ENCODE assay signal across 27 mouse cellular contexts in the genomic region with DNA sequence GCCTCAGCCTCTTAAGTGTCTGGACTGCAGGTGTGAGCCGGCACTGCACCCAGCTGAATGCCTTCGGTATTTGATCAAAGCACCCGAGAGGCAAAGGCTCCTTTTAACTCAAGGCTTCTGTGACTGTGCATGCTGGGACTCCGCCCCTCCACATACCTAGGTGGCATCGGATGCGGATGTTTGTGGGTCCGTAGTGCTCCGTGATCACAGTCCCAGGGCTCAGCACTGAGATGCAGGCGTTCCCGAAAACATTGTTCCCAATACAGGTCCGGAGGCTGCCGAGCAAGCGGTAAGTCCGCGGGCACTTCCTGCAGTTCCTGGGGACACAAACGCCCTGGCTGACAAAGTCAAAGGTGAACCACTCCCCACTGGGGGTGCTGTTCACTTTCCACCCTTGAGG. TPM values are rescaled to one million over a fixed set of nuclear protein-coding genes. Genes with fewer than 3 reads are reported as not detected.
DNase-seq lines count a peak whose midpoint lies in the region; ATAC-seq and TF ChIP-seq lines count a peak whose summit lies in the region.
"Had no signal": no experiment of that assay in that cellular context is flagged by ENCODE, and none has a peak within 500 bp of the region (broad histone marks: within the 10 kb centered on the region; RNA-seq: fewer than 3 reads in every experiment).

No protein-coding gene starts in this region.

- no peak overlapping the region for H3K4me3 ChIP-seq in forebrain, embryonic 13.5 days
- H3K4me3 ChIP-seq in forebrain, embryonic 12.5 days (replicated peaks) = no peak overlapping the region
- H3K4me3 ChIP-seq in midbrain, embryonic 11.5 days (ENCODE audit: low read depth, low read length) = no peak overlapping the region
- H3K4me3 ChIP-seq in midbrain, embryonic 10.5 days = no peak overlapping the region
- H3K4me3 ChIP-seq in E14TG2a.4 (replicated peaks; ENCODE audit: low read length) = peak overlapping the region; percentile 66
- H3K4me3 ChIP-seq in forebrain, embryonic 16.5 days (replicated peaks; ENCODE audit: low read length) = no peak overlapping the region
- H3K4me3 ChIP-seq: embryonic facial prominence, embryonic 15.5 days; heart, embryonic 15.5 days; neural tube, embryonic 13.5 days had no signal

- peaks cover 59% of the 10 kb centered on the region for H3K36me3 ChIP-seq in forebrain, embryonic 13.5 days (ENCODE audit: poor library complexity, severe bottlenecking)
- H3K36me3 ChIP-seq in forebrain, embryonic 12.5 days (replicated peaks) = peaks cover 35% of the 10 kb centered on the region
- H3K36me3 ChIP-seq in midbrain, embryonic 11.5 days (ENCODE audit: control insufficient read depth, insufficient read depth, low read length) = peaks cover 4% of the 10 kb centered on the region; the same call in 1 of the 2 replicates
- H3K36me3 ChIP-seq in midbrain, embryonic 10.5 days = peaks cover 60% of the 10 kb centered on the region
- no peaks in the 10 kb centered on the region for H3K36me3 ChIP-seq in E14TG2a.4 (ENCODE audit: insufficient read depth, low read length)
- H3K36me3 ChIP-seq in forebrain, embryonic 16.5 days (ENCODE audit: control insufficient read depth, insufficient read depth) = peaks cover 22% of the 10 kb centered on the region
- H3K36me3 ChIP-seq: embryonic facial prominence, embryonic 15.5 days; heart, embryonic 15.5 days had no signal

- no peak overlapping the region; the same call in 1 of the 2 replicates for H3K4me2 ChIP-seq in forebrain, embryonic 13.5 days
- H3K4me2 ChIP-seq in forebrain, embryonic 12.5 days = no peak overlapping the region
- no peak overlapping the region for H3K4me2 ChIP-seq in midbrain, embryonic 11.5 days
- H3K4me2 ChIP-seq in forebrain, embryonic 16.5 days (ENCODE audit: low read length) = no peak overlapping the region
- H3K4me2 ChIP-seq: embryonic facial prominence, embryonic 15.5 days; heart, embryonic 15.5 days; neural tube, embryonic 13.5 days had no signal

- peaks cover 59% of the 10 kb centered on the region for H3K4me1 ChIP-seq in forebrain, embryonic 13.5 days
- peaks cover 41% of the 10 kb centered on the region for H3K4me1 ChIP-seq in forebrain, embryonic 12.5 days
- peaks cover 11% of the 10 kb centered on the region; the same call in 1 of the 2 replicates for H3K4me1 ChIP-seq in midbrain, embryonic 11.5 days (ENCODE audit: control insufficient read depth, insufficient read depth, low read length)
- H3K4me1 ChIP-seq in midbrain, embryonic 10.5 days = peaks cover 64% of the 10 kb centered on the region
- H3K4me1 ChIP-seq in E14TG2a.4 (replicated peaks; ENCODE audit: low read depth, low read length) = peaks cover 58% of the 10 kb centered on the region
- H3K4me1 ChIP-seq in forebrain, embryonic 16.5 days (replicated peaks; ENCODE audit: control insufficient read depth, insufficient read depth, low read length) = peaks cover 44% of the 10 kb centered on the region

- no peaks in the 10 kb centered on the region for H3K27me3 ChIP-seq in forebrain, embryonic 13.5 days
- no peaks in the 10 kb centered on the region; the same call in 1 of the 2 replicates for H3K27me3 ChIP-seq in forebrain, embryonic 12.5 days
- H3K27me3 ChIP-seq in midbrain, embryonic 11.5 days (ENCODE audit: control insufficient read depth, insufficient read depth, low read length) = no peaks in the 10 kb centered on the region
- peaks cover 42% of the 10 kb centered on the region for H3K27me3 ChIP-seq in midbrain, embryonic 10.5 days (ENCODE audit: low read depth, poor library complexity, severe bottlenecking)
- peaks cover 67% of the 10 kb centered on the region for H3K27me3 ChIP-seq in E14TG2a.4 (ENCODE audit: insufficient read depth, low read length)
- no peaks in the 10 kb centered on the region for H3K27me3 ChIP-seq in forebrain, embryonic 16.5 days (replicated peaks; ENCODE audit: control insufficient read depth, insufficient read depth, low read length)
- H3K27me3 ChIP-seq: neural tube, embryonic 13.5 days had no signal

- no peaks in the 10 kb centered on the region for H3K9me3 ChIP-seq in forebrain, embryonic 13.5 days (replicated peaks)
- H3K9me3 ChIP-seq in forebrain, embryonic 12.5 days = no peaks in the 10 kb centered on the region
- no peaks in the 10 kb centered on the region for H3K9me3 ChIP-seq in midbrain, embryonic 11.5 days (ENCODE audit: control insufficient read depth, low read length)
- no peaks in the 10 kb centered on the region for H3K9me3 ChIP-seq in midbrain, embryonic 10.5 days (replicated peaks)
- H3K9me3 ChIP-seq in E14TG2a.4 (ENCODE audit: low read length) = no peaks in the 10 kb centered on the region
- H3K9me3 ChIP-seq in forebrain, embryonic 16.5 days (ENCODE audit: control insufficient read depth, low read length) = no peaks in the 10 kb centered on the region
- H3K9me3 ChIP-seq: embryonic facial prominence, embryonic 15.5 days; heart, embryonic 15.5 days; neural tube, embryonic 13.5 days had no signal

- DNase-seq in midbrain, embryonic 11.5 days (ENCODE audit: low spot score, missing footprints) = peak; percentile 77
- no peak for DNase-seq in midbrain, embryonic 10.5 days (ENCODE audit: low spot score)
- DNase-seq in ZHBTc4 (ENCODE audit: low read depth, low spot score) = peak; percentile 66
- DNase-seq in frontal cortex, adult 2 months (ENCODE audit: extremely low spot score in 1 of 2, low spot score in 1 of 2) = no peak
- DNase-seq: adrenal gland, postnatal 10 days; forebrain, postnatal 0 days; gastrocnemius, postnatal 36 days; heart, postnatal 36 days; kidney, adult 11 months; kidney, postnatal 4 days; lung, postnatal 4 days; retina, postnatal 1 day; thymus, adult 18-20 months had no signal

- no peak for ATAC-seq in forebrain, embryonic 13.5 days
- no peak for ATAC-seq in forebrain, embryonic 12.5 days (ENCODE audit: low FRiP score)
- ATAC-seq in midbrain, embryonic 11.5 days (ENCODE audit: low FRiP score) = no peak
- ATAC-seq in forebrain, embryonic 16.5 days = no peak
- ATAC-seq: forebrain, postnatal 0 days had no signal

- 0 out of 2 replicates have a peak, but pooled peaks have one; percentile 11 for TF ChIP-seq CTCF in E14TG2a.4 (conservative IDR thresholded peaks at IDR 0.05; ENCODE audit: low read length)

- 0 out of 2 replicates have a peak overlapping the region, but pooled peaks have one; percentile 3 for H3K9ac ChIP-seq in forebrain, embryonic 13.5 days
- H3K9ac ChIP-seq in forebrain, embryonic 12.5 days = no peak overlapping the region
- no peak overlapping the region for H3K9ac ChIP-seq in midbrain, embryonic 11.5 days (ENCODE audit: low read length)
- no peak overlapping the region for H3K9ac ChIP-seq in forebrain, embryonic 16.5 days (replicated peaks; ENCODE audit: low read depth, low read length)
- H3K9ac ChIP-seq: embryonic facial prominence, embryonic 15.5 days; forebrain, postnatal 0 days; heart, embryonic 15.5 days; neural tube, embryonic 13.5 days had no signal

- no peak overlapping the region for H3K27ac ChIP-seq in forebrain, embryonic 13.5 days
- no peak overlapping the region for H3K27ac ChIP-seq in forebrain, embryonic 12.5 days
- H3K27ac ChIP-seq in midbrain, embryonic 11.5 days (ENCODE audit: low read depth, low read length) = no peak overlapping the region
- H3K27ac ChIP-seq in midbrain, embryonic 10.5 days (replicated peaks) = no peak overlapping the region
- H3K27ac ChIP-seq in forebrain, embryonic 16.5 days (ENCODE audit: low read length) = no peak overlapping the region
- H3K27ac ChIP-seq: embryonic facial prominence, embryonic 15.5 days; heart, embryonic 15.5 days; neural tube, embryonic 13.5 days had no signal

- WGBS in forebrain, embryonic 13.5 days = 72% methylated on average over 16 of the region's 16 CpGs
- 68% methylated on average over 16 of the region's 16 CpGs for WGBS in forebrain, embryonic 12.5 days
- 59% methylated on average over 16 of the region's 16 CpGs for WGBS in midbrain, embryonic 11.5 days
- WGBS in midbrain, embryonic 10.5 days = 61% methylated on average over 16 of the region's 16 CpGs
- WGBS in forebrain, embryonic 16.5 days = 70% methylated on average over 16 of the region's 16 CpGs

RNA-seq across cellular contexts. Expression of gene Asphd2, which starts 3.7 kb away (rescaled TPM):
- polyA plus RNA-seq in forebrain, embryonic 13.5 days (2015; fragmentation: Nextera tagmentation; extraction: Ambion mirVana) = 21.4 and 23.8 TPM in 2 replicates
- polyA plus RNA-seq in forebrain, embryonic 12.5 days (2016; fragmentation: Nextera tagmentation; extraction: Ambion mirVana) = 38.6 and 57.3 TPM in 2 replicates
- polyA plus RNA-seq in midbrain, embryonic 11.5 days (2014; fragmentation: Nextera tagmentation; extraction: Ambion mirVana) = 35.4 and 48.3 TPM in 2 replicates
- 17.7 and 22.0 TPM in 2 replicates for polyA plus RNA-seq in midbrain, embryonic 10.5 days (2016; fragmentation: Nextera tagmentation; extraction: Ambion mirVana)
- 146 and 153 TPM in 2 replicates for polyA plus RNA-seq in frontal cortex, adult 2 months (2012; rRNA removed)
- 41.1 and 43.8 TPM in 2 replicates for polyA plus RNA-seq in forebrain, embryonic 16.5 days (2015; fragmentation: Nextera tagmentation; extraction: Ambion mirVana)
- polyA plus RNA-seq: liver, adult 2 months; liver, embryonic 16.5 days had no signal

RNA-seq across cellular contexts. Expression of gene Gm6583, which starts 35.2 kb away (rescaled TPM):
- polyA plus RNA-seq in forebrain, embryonic 13.5 days (2015; fragmentation: Nextera tagmentation; extraction: Ambion mirVana) = 0.18 and 0.23 TPM in 2 replicates
- 0.22 and 0.31 TPM in 2 replicates for polyA plus RNA-seq in forebrain, embryonic 12.5 days (2016; fragmentation: Nextera tagmentation; extraction: Ambion mirVana)
- polyA plus RNA-seq in midbrain, embryonic 11.5 days (2014; fragmentation: Nextera tagmentation; extraction: Ambion mirVana) = not detected in 2 replicates
- 0.26 and 0.34 TPM in 2 replicates for polyA plus RNA-seq in midbrain, embryonic 10.5 days (2016; fragmentation: Nextera tagmentation; extraction: Ambion mirVana)
- 0.04 TPM in 1 of 2 replicates, not detected in the other for polyA plus RNA-seq in frontal cortex, adult 2 months (2012; rRNA removed)
- polyA plus RNA-seq in forebrain, embryonic 16.5 days (2015; fragmentation: Nextera tagmentation; extraction: Ambion mirVana) = 0.09 and 0.17 TPM in 2 replicates
- polyA plus RNA-seq: cerebellum, adult 2 months; forebrain, postnatal 0 days; liver, adult 2 months; small intestine, adult 2 months had no signal

RNA-seq across cellular contexts. Expression of gene Hps4, which starts 48.1 kb away (rescaled TPM):
- 28.9 and 33.0 TPM in 2 replicates for polyA plus RNA-seq in forebrain, embryonic 13.5 days (2015; fragmentation: Nextera tagmentation; extraction: Ambion mirVana)
- 36.1 and 37.3 TPM in 2 replicates for polyA plus RNA-seq in forebrain, embryonic 12.5 days (2016; fragmentation: Nextera tagmentation; extraction: Ambion mirVana)
- 28.5 and 31.9 TPM in 2 replicates for polyA plus RNA-seq in midbrain, embryonic 11.5 days (2014; fragmentation: Nextera tagmentation; extraction: Ambion mirVana)
- polyA plus RNA-seq in midbrain, embryonic 10.5 days (2016; fragmentation: Nextera tagmentation; extraction: Ambion mirVana) = 35.9 and 43.0 TPM in 2 replicates
- 41.4 and 42.5 TPM in 2 replicates for polyA plus RNA-seq in frontal cortex, adult 2 months (2012; rRNA removed)
- 30.1 and 37.6 TPM in 2 replicates for polyA plus RNA-seq in forebrain, embryonic 16.5 days (2015; fragmentation: Nextera tagmentation; extraction: Ambion mirVana)

RNA-seq across cellular contexts. Expression of gene Srrd, which starts 48.2 kb away (rescaled TPM):
- 47.3 and 57.6 TPM in 2 replicates for polyA plus RNA-seq in forebrain, embryonic 13.5 days (2015; fragmentation: Nextera tagmentation; extraction: Ambion mirVana)
- polyA plus RNA-seq in forebrain, embryonic 12.5 days (2016; fragmentation: Nextera tagmentation; extraction: Ambion mirVana) = 47.3 and 50.0 TPM in 2 replicates
- polyA plus RNA-seq in midbrain, embryonic 11.5 days (2014; fragmentation: Nextera tagmentation; extraction: Ambion mirVana) = 46.0 and 46.8 TPM in 2 replicates
- 48.7 and 51.0 TPM in 2 replicates for polyA plus RNA-seq in midbrain, embryonic 10.5 days (2016; fragmentation: Nextera tagmentation; extraction: Ambion mirVana)
- polyA plus RNA-seq in frontal cortex, adult 2 months (2012; rRNA removed) = 55.5 and 58.8 TPM in 2 replicates
- 52.6 and 62.5 TPM in 2 replicates for polyA plus RNA-seq in forebrain, embryonic 16.5 days (2015; fragmentation: Nextera tagmentation; extraction: Ambion mirVana)

RNA-seq across cellular contexts. Expression of gene Gm6588, which starts 58.2 kb away (rescaled TPM):
- polyA plus RNA-seq in forebrain, embryonic 13.5 days (2015; fragmentation: Nextera tagmentation; extraction: Ambion mirVana) = 0.68 and 1.1 TPM in 2 replicates
- 0.57 and 0.65 TPM in 2 replicates for polyA plus RNA-seq in forebrain, embryonic 12.5 days (2016; fragmentation: Nextera tagmentation; extraction: Ambion mirVana)
- polyA plus RNA-seq in midbrain, embryonic 11.5 days (2014; fragmentation: Nextera tagmentation; extraction: Ambion mirVana) = not detected in 2 replicates
- polyA plus RNA-seq in midbrain, embryonic 10.5 days (2016; fragmentation: Nextera tagmentation; extraction: Ambion mirVana) = 0.06 and 0.12 TPM in 2 replicates
- polyA plus RNA-seq in frontal cortex, adult 2 months (2012; rRNA removed) = not detected in 2 replicates
- 0.43 and 1.3 TPM in 2 replicates for polyA plus RNA-seq in forebrain, embryonic 16.5 days (2015; fragmentation: Nextera tagmentation; extraction: Ambion mirVana)
- polyA plus RNA-seq: cerebellum, adult 2 months; embryonic facial prominence, embryonic 15.5 days; heart, embryonic 15.5 days; kidney, embryonic 16.5 days; limb, embryonic 11.5 days; liver, adult 2 months; liver, embryonic 16.5 days; lung, embryonic 16.5 days; small intestine, adult 2 months had no signal

Comparison
In these comparisons a context has a peak if more than half of its experiments do, and no peak if none do; other contexts are left out.
1. DNase-seq: peak in midbrain, embryonic 11.5 days (single experiment) and ZHBTc4 (single experiment); none in midbrain, embryonic 10.5 days (single experiment) and frontal cortex, adult 2 months (0 of 2).